Comparison of ENCODE assay signal across 17 mouse cellular contexts in the genomic region with DNA sequence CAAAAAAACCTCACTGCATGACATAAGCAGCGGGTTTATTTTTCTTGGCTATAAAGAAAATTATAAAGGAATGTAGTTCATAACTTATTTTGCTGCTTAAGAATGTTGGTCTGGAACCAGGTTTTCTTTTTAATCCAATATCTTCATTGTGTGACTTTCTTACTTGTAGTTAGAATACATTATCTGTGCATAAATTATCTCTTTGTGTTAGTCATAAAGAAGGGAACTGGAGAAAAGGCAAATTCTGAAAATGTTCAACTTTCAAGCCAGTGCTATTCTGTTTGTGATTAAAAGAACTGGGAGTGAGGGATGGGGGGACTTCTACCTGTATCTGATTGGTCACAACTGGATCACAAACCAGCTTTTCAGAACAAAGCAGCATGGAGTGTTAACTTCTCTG.
"Had no signal": no experiment of that assay in that cellular context is flagged by ENCODE, and none has a peak within 500 bp of the region (broad histone marks: within the 10 kb centered on the region; RNA-seq: fewer than 3 reads in every experiment).

No protein-coding gene starts in this region.

- ATAC-seq: liver, embryonic 12.5 days; liver, postnatal 0 days; lung, postnatal 0 days; midbrain, embryonic 13.5 days; midbrain, embryonic 15.5 days; midbrain, embryonic 16.5 days had no signal

- DNase-seq: left cerebral cortex, postnatal 4 days; liver; liver, embryonic 13.5 days; liver, postnatal 0 days; lung, adult 18-20 months; lung, adult 2 months; lung, embryonic 14.5 days; lung, postnatal 10 days; lung, postnatal 14 days; lung, postnatal 36 days; lung, postnatal 4 days; midbrain, embryonic 14.5 days had no signal
